Mouse (Mus musculus) stomach, postnatal 0 days (tissue): ENCODE results near the gene Rps9.
"Not testable (repeated sequence)": the region's sequence is repeated elsewhere in the genome, so short reads cannot be mapped to it uniquely, and the experiment has no call there.

Experiments used
- CTCF ChIP-seq: IDR thresholded peaks from 2 replicates; pipeline ENCODE4 v1.5.1; 2016; ENCODE audit warnings: antibody characterized with exemption, low read depth, mild to moderate bottlenecking, moderate library complexity
- EP300 ChIP-seq: optimal IDR thresholded peaks from 2 replicates; pipeline ENCODE3; 2016; ENCODE audit warnings: antibody characterized with exemption

GRCm38 (mm10) chr7:3725459-3725858 lies 21.7 kb downstream of the Rps9 start:
- TF ChIP-seq CTCF, EP300: not testable (repeated sequence)
